Mouse (Mus musculus) cerebellum, adult (tissue): ENCODE measurements around the gene Atp5d.
A peak's percentile ranks its signal among the peaks of the same experiment; 100 is the strongest.

Experiments used
- ATAC-seq: cut with Nextera tagmentation; 2 replicates; pipeline ENCODE4 v1.9.2; 2017; ENCODE audit warnings: mild to moderate bottlenecking, moderate library complexity, mixed read lengths; ENCODE audit not compliant: insufficient number of reproducible peaks, low FRiP score, low TSS enrichment

Gene Atp5d

DNA sequence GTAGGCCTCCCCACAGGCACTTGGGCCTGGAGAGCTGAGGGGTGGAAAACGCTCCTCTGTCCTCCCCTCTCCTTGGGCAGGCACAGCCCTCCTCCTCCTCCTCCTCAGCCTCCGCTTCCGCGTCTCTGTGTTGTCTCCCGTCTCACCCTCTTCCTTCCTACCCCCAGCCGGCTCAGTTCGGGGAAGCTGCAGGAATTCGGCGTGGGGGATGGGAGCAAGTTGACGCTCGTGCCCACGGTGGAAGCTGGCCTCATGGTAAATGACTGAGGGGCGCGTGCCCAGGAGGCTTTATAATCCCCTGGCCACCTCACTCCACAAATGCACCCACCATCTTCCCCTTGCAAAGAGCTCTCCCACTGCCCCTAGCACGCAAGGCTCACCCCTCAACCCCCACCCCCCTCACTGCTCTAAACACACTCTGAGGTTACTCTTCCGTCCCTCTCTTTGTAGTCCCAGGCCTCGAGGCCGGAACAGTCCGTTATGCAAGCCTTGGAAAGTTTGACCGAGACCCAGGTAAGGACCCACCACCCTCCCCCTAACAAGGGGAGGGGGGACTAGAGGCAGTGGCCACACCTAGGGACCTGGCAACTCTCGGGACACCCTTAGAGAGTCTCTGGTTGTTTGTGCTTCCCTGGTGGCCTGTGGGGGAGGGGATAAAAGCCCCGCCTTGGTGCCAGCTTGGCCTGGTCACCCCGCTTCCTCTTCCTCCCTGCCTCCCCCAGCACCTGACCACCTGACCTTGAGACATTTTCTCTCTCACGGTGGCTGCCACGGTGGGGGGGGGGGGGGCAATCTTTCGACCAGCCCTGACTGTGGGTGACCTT lies 13.0 kb downstream of the Atp5d start:
- ATAC-seq = no peak

DNA sequence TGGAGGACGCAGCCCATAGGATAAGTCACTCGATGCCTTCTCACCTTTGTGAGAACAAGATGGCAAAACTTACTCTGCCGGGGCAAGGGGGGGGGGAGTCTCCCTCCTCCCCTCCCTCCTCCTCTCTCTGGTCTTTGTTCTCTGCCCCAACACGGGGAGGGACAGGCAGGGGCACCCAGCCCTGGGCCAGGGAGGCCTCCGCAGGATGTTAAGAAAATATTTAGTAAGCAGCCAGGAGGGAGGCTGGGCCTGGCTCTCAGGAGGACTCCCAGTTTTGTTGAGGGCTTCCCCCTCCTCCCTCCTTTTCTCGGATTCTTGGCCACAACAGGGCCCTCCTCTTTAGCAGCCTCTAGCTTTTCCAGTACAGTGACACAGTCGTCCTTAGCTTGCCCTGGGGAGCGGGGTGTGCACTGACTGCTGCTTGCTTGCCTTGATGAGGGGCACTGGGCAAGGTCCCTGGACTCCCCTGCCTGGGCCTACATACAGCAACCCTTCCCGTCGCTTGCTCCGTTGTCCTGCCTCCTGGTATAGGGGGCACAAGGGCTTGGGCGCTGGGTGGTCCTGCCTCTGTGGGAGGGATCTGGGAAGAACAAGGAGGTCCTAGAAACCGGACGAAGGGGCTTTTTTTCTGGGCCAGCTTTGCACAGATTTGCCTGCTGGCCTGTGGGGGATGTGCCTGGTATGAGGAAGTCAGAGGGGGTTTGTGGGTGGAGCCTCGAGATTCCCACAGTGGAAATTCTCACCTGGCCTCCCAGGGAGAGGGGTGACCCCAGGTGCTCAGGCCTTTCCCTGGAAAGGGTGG lies 13.8 kb downstream of the Atp5d start:
- no peak for ATAC-seq

DNA sequence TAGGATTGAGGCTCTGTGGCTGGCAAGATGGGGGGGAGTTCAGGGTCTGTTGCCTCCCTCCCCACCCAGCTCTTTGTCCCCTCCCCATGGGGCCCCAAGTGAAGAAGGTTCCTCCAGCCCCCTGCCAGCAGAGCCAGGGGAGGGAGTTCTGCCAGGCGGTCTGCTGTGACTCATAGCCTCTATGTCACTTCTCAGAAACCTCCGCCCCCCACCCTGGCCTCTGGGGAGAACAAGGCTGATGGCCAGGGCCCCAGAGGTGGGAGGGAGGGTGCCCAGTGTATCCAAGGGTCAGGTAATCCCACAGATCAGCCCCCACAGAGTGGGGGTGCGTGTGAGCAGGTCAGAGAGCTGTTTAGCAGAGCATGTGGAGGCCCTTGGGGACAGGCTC lies 14.4 kb downstream of the Atp5d start:
- ATAC-seq = no peak

DNA sequence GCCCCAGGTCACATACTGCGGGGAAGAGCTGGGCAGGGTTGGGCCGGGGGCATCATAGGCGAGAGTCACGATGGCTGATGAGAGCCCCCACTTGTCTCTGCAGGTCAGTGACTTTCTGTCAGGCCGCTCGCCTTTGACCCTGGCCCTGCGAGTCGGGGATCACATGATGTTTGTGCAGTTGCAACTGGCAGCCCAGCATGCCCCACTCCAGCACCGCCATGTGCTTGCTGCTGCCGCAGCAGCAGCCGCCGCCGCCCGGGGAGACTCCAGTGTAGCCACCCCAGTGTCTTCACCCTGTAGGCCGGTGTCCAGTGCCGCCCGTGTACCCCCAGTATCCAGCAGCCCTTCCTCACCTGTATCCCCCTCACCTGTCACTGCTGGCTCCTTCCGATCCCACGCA lies 15.3 kb downstream of the Atp5d start:
- no peak for ATAC-seq

DNA sequence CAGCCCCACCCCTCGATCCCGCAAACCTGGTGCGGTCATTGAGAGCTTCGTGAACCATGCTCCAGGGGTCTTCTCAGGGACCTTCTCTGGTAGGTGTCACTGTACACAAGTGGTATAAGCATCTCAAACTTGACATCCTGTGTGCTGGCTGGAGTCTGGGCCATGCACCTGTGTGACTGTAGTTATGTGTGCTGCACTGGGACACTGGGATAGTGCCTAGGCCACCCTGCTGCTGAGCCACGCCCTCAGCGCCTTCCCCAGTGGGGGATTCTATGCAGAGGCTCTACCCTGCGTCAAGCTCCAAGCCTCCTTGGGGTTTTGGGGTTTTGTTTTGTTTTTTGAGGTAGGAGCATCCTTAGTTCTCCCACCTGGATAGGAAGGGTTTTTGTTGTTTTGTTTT lies 16.0 kb downstream of the Atp5d start:
- no peak for ATAC-seq

DNA sequence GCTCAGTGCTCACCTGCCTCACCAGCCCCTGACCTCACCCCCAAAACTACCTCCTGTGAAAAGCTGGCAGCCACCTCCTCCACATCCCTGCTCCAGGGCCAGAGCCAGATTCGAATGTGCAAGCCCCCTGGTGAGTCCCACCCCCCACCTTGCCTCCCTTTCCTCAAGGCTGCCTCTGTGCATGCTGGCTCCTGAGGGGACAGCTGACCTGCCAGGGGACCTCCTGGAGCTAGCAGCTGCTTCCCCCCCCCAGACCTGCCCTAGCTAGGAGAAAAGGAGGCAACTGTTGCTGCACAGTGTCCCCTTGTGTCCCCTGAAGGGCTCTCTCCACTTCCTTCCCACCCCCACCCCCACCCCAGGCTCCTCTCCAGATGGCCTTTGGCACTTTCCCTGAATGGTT lies 16.8 kb downstream of the Atp5d start:
- ATAC-seq = no peak

DNA sequence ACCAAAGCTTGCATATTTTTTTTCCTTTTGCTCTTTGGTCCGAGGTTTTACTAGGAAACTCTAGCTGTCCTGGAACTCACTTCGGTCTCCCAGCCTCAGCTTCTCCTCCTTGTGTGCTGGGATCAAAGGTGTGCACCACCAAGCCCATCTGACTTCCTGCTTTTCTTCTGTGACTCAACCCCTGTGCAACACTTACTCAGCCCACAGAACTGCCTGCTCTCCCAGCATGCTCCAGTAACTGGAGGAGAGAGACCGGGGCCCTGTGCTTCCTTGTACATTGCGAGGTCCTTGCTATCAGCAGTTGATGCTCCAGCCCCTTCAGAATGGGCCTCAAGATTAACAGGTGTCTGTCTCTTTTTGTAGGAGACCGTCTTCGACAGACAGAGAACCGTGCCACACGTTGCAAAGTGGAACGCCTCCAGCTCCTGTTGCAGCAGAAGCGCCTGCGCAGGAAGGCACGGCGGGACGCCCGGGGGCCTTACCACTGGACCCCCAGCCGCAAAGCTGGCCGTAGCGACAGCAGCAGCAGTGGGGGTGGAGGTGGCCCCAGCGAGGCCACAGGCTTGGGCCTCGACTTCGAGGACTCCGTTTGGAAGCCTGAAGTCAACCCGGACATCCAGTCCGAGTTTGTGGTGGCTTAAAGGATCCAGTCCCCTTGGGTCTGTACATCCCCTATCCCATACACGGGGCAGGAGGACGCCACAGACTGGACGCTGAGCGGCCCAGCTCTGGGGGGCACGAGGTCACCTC lies 17.7 kb downstream of the Atp5d start:
- ATAC-seq = no peak

DNA sequence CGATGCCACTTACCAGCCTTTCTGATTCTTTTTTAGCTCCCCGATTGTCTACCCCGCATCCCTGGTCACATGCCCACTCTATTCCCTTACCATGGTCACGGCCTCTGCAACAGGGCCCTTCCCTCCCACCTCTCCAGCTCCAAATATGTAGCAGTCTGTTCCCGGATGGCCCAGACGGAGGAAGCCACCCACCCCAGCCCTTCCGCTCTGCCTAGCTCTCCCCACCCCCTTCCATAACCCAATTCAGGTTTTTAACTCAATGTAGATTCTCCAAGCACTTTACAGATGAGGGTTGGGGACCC lies 18.3 kb downstream of the Atp5d start:
- ATAC-seq = no peak

DNA sequence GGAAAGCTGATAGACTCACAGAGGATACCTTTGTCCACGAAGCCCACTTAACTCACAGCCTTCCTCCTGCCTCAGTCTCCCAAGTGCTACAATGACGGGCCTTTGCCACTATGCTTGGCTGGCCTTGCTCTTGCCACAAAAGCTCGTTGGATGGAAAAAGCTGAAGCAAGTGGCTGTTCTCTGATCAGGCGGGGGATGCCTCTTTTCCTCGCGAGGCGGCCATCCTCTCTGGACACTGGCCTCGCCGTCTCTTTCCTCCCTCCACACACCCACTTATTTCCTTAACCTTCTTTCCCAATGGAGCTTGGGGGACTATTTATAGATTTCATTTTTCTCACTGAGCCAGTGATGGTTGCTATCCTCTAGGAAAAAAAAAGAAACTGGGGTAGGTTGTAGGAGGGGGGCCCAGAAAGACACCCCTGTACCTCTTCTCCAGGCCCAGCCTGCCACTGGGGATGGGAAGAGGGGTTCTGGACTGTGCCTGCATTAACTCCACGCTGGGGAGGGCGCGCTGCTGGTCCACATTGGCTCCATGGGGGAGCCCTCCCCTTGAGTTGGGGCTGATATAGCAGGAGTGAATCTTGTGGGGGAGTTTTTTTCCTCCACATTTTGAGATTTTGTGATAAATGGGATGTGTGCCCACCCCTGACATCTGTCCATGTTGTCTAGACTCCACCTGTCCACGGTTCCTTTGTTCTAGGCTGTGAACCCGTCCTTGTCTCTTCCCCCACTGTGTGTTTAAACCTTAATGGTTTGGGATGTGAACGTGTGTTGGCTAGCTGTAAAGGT lies 18.9 kb downstream of the Atp5d start:
- ATAC-seq = no peak

DNA sequence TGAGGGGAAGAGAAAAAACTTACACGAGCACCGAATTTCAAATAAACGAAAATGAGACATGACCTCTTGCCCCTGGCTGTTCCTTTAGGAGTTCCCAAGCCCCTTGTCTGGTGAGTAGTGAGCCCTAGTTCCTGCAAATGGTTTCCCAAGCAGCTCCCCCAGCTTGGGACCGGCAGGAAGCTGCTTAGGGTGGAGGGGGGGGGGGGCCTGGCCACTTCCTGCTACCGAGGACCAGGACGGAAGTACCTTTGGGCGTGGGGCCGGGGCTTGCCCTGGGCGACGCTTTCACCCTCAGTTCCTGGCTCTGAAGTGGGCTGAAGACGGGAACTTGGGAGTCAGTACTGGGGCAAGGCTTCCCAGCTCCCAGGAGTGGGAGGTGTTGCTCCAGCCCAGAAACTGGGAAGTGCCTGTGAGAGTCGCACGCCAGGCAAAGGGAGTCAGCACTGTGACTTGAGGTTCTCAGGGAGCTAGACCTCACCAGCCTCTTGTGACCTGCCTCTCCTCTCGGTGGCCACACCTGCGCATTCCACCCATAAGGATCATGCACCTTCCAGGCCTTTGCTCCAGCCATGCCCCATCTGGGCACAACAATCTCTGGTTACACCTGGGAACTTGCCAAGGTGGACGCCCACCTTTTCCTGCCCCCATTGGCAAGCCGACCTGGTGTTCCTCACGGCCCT lies 20.0 kb downstream of the Atp5d start:
- no peak for ATAC-seq

DNA sequence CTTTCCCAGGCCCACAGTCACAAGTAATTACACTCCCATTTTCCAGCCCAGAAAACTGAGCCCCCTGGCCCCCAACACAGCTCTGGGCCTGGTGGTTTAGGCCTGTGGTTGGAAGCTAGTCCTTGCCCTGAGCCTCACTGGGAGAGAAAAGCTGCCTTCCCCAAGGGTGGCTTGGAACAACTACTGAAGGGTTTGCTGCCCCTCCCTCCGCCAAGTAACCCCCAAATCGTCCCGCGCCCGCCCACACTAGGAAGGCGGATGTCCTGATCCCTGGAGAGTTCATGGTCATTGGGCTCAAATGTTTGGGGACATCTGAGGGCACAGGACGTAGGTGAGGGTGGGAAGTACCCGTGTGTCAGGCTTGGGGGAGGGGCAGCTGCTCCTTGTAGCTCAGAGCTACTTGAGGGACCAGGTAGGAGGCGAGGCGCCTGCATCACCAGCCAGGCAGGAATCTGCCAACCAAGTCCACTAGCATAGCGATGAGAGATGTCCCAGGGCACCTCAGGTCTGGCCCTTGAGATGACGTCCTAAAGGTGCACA lies 20.7 kb downstream of the Atp5d start:
- 0 out of 2 replicates have a peak, but pooled peaks have one; percentile 4 for ATAC-seq

DNA sequence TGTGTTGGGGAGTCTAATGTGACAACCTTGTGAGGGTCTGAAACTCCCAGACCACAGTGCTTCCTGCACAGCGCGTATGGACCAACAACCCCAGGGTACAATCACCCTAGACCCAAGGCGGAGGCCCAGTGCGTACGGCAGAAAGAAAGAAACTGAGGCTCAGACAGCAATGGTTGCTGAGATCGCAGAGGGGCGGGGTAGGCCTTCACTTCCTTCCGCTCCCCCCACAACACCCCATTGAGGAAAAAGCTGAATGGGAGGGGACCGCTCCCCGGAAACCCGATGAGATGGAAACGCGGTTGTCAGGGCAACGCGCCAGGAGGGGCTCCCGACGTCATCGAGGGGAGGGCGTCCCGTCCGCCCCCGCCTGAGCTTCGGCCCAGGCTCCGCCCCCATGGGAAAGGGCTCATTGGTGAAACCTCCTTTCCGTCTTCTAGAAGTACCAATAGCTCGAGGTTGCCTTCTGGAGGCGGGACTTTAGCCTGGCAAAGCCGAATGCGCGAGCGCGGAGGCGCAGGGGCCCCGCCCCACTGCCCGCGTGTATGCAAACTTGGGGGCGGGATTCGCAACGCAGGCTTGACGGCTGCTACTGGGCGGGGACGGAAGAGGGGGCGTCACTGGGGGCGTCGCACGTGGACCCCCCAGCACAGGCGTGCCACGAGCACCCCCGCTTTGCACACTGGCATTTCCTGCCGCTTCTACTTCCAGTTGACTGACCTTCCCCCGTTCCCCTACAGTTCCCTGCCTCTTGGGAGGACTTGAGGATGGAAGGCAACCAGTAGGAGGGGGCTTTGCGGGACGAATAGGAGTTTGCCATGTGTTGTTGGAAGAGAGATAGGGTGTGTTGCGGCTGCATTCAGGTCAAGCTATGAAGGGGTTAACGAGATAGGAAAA lies 21.4 kb downstream of the Atp5d start:
- ATAC-seq = peak; percentile 78

DNA sequence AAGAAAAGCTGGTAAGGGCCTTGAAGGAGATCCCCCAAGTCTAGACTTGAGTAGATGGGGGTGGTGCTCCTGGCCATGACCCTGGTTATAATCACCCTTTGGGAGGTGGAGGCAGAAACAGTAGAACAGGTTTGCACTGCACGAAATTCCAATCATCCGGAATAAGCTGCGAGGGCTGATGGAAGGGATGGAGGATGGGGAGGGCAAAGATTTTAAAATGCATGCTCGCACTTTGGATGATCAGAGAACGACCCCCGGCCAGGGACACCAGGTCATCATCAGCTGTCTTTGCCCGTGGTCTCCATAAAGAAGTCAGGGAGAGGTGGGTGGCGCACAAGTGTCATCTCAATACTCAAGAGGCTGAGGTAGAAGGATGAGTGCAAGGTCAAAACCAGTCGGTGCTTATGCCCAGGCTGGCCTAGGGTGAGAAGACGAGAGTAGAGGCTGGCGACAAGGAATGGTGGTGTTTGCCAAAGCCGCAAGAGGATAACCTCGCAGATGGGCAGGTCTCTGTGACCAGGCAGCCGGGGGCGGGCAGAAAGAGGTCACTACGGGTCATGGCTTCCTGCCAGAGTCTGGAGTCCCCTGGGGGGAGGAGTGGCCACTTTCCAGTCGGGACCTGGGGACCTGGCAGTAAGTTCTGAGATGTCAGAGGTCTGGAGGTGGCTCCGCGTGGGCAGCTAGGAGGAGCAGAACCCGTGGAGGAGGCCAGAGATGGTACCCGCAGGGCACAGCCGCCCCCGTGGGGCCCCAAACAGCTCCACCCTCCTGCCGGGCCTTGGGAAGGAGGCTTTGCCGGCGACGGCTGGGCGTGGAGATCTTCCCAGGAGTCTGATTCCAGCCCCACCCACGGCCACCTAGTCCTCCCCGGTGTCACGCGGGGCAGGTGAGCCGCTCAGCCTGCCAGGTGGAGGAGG lies 22.3 kb downstream of the Atp5d start:
- ATAC-seq = no peak

DNA sequence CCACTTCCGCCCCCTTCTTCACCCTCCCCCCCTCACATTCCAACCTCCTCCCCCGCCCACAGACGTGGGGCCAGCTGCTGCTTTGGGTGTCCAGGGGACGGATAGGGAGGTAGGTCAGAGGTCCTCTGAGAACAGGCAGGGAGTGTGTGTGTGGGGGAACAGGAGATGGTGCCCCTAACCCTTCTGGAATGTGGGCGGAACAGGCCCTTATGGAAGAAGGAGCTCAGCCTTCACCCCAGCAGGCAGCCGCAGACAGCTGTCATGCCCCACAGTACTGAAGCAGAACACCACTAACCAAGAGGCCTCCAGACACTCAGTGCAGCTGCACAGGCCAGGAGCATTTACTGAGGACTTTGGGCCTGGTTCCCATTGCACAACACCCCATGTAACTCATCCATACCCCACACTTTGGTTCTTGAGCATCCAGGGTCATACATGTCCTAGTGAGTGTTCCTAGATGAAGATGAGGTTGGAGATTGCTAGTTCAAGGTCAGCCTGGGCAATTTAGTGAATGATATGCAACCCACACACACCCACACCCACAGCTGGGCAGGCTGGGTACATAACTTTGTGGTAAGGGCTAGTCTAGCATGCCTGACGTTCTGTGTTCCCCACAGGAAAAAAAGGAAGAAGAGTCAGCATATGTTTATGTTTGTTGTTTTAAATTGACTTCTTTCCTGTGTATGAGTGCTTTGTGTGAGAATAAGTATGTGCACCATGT lies 23.2 kb downstream of the Atp5d start:
- ATAC-seq = no peak

DNA sequence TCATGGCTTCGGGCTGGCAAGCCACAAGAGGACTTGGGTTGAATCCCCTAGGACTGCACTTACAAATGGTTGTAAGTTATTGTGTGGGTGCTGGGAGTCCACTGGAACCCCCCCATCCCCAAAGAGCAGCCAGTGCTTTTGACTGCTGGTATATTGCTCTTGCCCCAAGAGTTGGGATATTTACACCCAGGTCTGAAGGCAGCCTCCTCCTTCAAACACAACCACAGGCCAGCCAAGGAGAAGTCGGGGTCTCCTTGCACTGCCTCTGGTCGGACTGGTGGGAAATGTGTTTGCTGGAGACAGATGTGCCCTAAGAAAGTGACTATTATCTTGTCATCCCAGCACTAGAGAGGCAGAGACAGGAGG lies 23.8 kb downstream of the Atp5d start:
- ATAC-seq = no peak

DNA sequence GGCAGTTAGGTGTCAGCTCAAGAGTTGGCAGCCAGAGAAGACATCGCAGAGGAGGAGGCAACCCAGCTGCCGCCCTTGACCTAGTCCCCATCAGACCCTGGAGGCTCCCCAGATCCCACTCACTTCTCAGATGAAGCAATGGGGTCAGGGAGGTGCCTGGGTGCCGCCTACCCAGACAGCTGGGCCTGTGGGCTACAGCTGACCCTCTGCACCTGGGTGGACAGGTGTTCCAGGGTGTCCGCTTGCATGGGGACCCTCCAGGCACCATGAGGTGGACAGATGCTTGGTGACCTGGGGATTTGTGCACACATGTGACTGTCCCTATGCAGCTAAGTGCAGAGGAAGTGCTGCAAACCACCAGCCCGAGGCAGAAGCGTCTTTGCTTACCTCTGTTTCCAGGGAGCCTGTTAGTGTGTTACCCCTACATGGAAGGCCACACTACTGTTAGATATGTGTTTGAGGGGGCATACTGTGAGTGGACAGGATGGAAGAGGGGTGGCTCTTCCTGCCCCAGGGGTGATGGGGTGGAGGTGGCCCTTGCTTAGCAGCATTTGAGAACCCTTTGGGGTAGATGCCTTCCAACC lies 24.4 kb downstream of the Atp5d start:
- ATAC-seq = no peak

DNA sequence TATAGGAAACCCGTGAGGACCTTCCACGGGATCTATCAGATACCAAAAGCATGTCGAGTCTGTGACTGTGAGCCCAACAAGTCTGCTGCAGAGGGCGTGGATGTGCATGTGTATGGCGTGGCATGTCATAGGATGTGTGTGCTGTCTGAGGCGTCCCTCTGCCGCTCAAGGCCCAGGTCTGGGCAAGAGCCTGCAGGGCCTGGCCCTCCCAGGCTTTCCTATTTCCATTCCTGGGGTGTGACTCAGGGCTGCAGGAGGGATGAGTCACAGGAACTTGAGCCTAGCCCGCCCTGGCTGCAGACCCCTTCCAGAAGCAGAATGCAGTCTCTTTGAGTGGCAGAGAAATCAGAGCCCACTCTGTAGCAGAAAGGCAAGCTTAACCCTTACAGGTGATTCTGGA lies 25.3 kb downstream of the Atp5d start:
- no peak for ATAC-seq
